Mouse (Mus musculus) small intestine, adult 2 months (tissue): ENCODE measurements around the gene Suclg2.

ENCODE experiments used
- CTCF ChIP-seq: fragments of 200-500 bp; IDR thresholded peaks from 2 replicates; pipeline ENCODE4 v1.5.1; 2012; ENCODE audit warnings: low read depth, mild to moderate bottlenecking, control low read depth, inconsistent platforms, low read length, moderate library complexity, mixed read lengths; ENCODE audit not compliant: insufficient replicate concordance, insufficient read length; ENCODE audit errors: extremely low read depth
- POLR2A ChIP-seq: fragments of 200-500 bp; IDR thresholded peaks from 2 replicates; pipeline ENCODE4 v1.6.1; 2012; ENCODE audit warnings: low read depth, mild to moderate bottlenecking, control low read depth, inconsistent platforms, low read length, moderate library complexity

DNA sequence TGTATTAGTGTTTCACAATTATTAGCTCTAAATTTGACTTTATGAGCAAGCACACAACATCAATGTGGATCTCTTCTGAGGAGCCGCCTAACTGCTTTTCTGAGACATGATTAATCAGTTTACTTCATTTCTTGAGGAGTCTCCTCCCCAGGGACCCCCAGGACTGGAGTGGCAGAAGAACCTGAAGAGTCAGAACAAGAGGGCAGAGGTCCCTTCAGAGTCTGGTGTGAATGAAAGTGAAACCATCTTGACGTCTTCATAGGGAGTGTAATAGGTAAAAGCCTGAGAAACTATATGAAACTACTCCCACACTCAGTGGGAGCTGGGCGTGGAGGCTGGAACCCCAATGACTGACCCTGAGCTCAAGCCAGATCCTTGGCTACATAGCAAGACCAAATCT lies 105.4 kb downstream of the Suclg2 start:
- TF ChIP-seq CTCF: no peak
- no peak for TF ChIP-seq POLR2A
